Mouse (Mus musculus): ENCODE data around the gene Clstn3.

- no peak for TF ChIP-seq CTCF (IDR thresholded peaks at IDR 0.05; ENCODE audit: control insufficient read depth, insufficient read depth, low read length)
- TF ChIP-seq POLR2A (IDR thresholded peaks at IDR 0.05; ENCODE audit: borderline replicate concordance, control insufficient read depth, low read depth, low read length), result no peak
Measured at GRCm38 (mm10) chr6:124459388-124459787, 5.2 kb downstream of the Clstn3 start.

Data from bone marrow, adult 2 months (tissue).